Mouse (Mus musculus) liver, adult 2 months (tissue): Measurements from ENCODE around the gene Grifin.

Experiments used
- CTCF ChIP-seq: fragments of 200-500 bp; IDR thresholded peaks from 2 replicates; pipeline ENCODE4 v1.5.1; 2011; ENCODE audit warnings: low read depth, low read length, control low read depth
- POLR2A ChIP-seq: fragments of 200-500 bp; IDR thresholded peaks from 2 replicates; pipeline ENCODE4 v1.6.1; 2011; ENCODE audit warnings: low read length, control low read depth; ENCODE audit not compliant: insufficient read depth; ENCODE audit errors: extremely low read depth

GRCm38 (mm10) chr5:140599939-140600338, 35.1 kb upstream of the Grifin start:
- TF ChIP-seq CTCF (no peak), POLR2A (no peak)
